Comparison of ENCODE assay signal across 9 mouse cellular contexts in the genomic region with DNA sequence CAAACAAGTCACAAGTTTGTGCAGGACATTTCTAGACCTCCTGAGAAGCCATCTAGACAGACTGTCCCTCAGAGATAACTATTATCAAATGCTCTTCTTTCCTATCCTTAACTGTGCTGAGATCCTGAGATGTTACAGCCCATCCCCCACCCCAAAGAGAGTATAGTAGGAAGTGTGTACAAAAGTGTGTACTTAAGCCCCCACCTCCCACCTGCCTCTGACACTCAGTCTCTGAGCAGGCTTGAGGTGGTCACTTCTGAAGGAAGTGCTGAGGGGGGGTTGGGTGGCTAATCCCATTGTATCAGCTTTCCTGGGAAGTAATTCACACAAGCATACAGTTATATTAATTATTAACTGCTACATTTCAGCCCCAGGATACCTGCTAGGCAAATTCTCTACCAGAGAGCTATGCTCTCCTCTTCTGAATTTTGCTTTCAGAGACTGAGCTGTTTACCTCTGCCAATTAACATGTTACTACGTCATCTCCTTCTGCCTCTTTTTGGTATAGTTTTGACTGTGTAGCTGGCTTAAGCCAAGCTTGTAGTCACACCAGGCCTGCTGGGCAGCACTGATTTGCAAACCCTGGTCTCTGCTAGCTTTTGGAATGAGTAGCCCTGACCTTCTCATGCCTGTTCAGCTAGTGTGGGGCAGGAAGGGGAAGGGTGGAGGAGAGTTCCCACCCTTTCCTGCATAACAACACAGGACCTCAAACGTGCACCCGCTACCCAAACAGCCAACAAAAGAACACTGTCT.
A peak's percentile ranks its signal among the peaks of the same experiment; 100 is the strongest.
DNase-seq lines count a peak whose midpoint lies in the region; TF ChIP-seq lines count a peak whose summit lies in the region.
"Had no signal": no experiment of that assay in that cellular context is flagged by ENCODE, and none has a peak within 500 bp of the region (broad histone marks: within the 10 kb centered on the region; RNA-seq: fewer than 3 reads in every experiment).

No protein-coding gene starts in this region.

- H3K27ac ChIP-seq in layer of hippocampus, adult 2 months = peak overlapping the region; percentile 69

- WGBS in lung, adult 2 months = 26% methylated on average over 3 of the region's 3 CpGs

- TF ChIP-seq POLR2A in brain, embryonic 14.5 days (IDR thresholded peaks at IDR 0.05; ENCODE audit: borderline replicate concordance, extremely low read depth, insufficient read depth, insufficient read length, poor library complexity, severe bottlenecking) = no peak
- TF ChIP-seq POLR2A in lung, adult 2 months (IDR thresholded peaks at IDR 0.05; ENCODE audit: borderline replicate concordance, extremely low read depth, low read depth, low read length) = peak; percentile 50; the same call in 1 of the 2 replicates

- H3K4me1 ChIP-seq in lung, adult 2 months (ENCODE audit: control insufficient read depth, insufficient read depth, low read length) = peaks cover 22% of the 10 kb centered on the region

- no peak overlapping the region for H3K4me3 ChIP-seq in layer of hippocampus, adult 2 months
- no peak overlapping the region for H3K4me3 ChIP-seq in lung, adult 2 months (replicated peaks; ENCODE audit: extremely low read depth, low read depth, low read length)
- H3K4me3 ChIP-seq: megakaryocyte, embryonic 14.5 days had no signal

- DNase-seq in layer of hippocampus, adult 2 months (ENCODE audit: low spot score in 2 of 2) = no peak
- no peak for DNase-seq in layer of hippocampus, postnatal 36 days
- peak; percentile 27 for DNase-seq in brain, embryonic 14.5 days (ENCODE audit: low read depth)
- peak; percentile 85 for DNase-seq in induced T-regulatory cell, adult 2 months (ENCODE audit: low read depth)
- peak; percentile 28 for DNase-seq in lung, adult 2 months
- DNase-seq in thymus, postnatal 0 days (ENCODE audit: low spot score) = peak; percentile 13
- no peak for DNase-seq in cerebellum, adult 9-11 months
- DNase-seq in frontal cortex, adult 2 months (ENCODE audit: extremely low spot score in 1 of 2, low spot score in 1 of 2) = no peak

- no peak for TF ChIP-seq CTCF in layer of hippocampus, adult 2 months (conservative IDR thresholded peaks at IDR 0.05)
- TF ChIP-seq CTCF in brain, embryonic 14.5 days (IDR thresholded peaks at IDR 0.05; ENCODE audit: borderline replicate concordance, extremely low read depth, insufficient read depth, insufficient read length) = no peak
- TF ChIP-seq CTCF in lung, adult 2 months (IDR thresholded peaks at IDR 0.05; ENCODE audit: insufficient read depth, low read length) = no peak

Comparison
In these comparisons a context has a peak if more than half of its experiments do, and no peak if none do; other contexts are left out.
1. DNase-seq: peak in brain, embryonic 14.5 days (single experiment), induced T-regulatory cell, adult 2 months (single experiment), lung, adult 2 months (single experiment) and thymus, postnatal 0 days (single experiment); none in layer of hippocampus, adult 2 months (0 of 2), layer of hippocampus, postnatal 36 days (0 of 2), cerebellum, adult 9-11 months (single experiment) and frontal cortex, adult 2 months (0 of 2).